Mouse (Mus musculus): ENCODE results near the gene Smyd3. TPM values are rescaled to one million over a fixed set of nuclear protein-coding genes. Genes with fewer than 3 reads are reported as not detected.

Smyd3 gene
- polyA plus RNA-seq, 1 experiment = 3.0 TPM

DNA sequence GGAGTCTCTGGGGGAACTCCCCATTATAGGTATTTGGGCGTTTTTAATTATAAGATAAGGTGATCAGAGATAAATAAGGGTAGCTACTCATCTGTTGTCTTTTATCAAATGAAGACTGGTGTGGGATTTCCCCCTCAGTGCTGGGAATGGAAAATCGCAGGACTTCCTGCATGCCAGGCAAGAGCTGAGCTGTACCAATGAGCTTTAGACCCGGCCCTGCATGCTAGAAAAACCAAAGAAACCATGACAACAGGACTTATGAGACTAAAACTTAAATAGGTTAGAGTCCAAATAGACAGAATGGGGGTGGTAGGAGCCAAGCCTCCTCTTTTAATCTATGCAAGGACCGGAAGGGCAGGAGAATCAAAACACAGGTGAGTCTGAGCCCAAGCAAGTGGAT lies 492.7 kb downstream of the Smyd3 start:
- Histone ChIP-seq H3K4me1 (ENCODE audit: control insufficient read depth, insufficient read depth, insufficient read length, low read length) (no peaks in the 10 kb centered on the region), H3K4me3 (ENCODE audit: insufficient read depth, low read depth, low read length) (no peak overlapping the region), H3K27ac (replicated peaks; ENCODE audit: low read depth, low read length) (no peak overlapping the region)

DNA sequence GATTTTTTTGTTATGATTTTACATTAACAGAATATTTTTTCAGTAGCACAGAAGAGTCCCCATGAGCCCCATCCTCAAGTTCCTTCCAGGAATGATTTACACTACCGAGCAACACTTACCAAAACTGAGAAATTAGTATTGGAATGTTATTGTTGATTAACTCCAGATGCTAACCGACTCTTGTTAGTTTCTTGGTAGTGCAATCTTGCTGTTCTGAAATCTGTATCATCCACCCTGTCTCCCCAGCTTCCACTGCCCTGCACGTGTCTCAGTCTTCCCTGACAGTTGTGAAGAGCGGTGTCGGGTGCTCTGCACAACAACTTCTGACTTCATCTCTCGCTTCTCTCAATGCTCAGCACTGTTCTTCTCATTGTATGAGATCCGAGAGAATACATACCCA lies 494.4 kb downstream of the Smyd3 start:
- Histone ChIP-seq H3K4me1 (ENCODE audit: control insufficient read depth, insufficient read depth, insufficient read length, low read length) (no peaks in the 10 kb centered on the region), H3K4me3 (ENCODE audit: insufficient read depth, low read depth, low read length) (no peak overlapping the region), H3K27ac (replicated peaks; ENCODE audit: low read depth, low read length) (no peak overlapping the region)

- H3K4me3 ChIP-seq (ENCODE audit: insufficient read depth, low read depth, low read length) = no peak overlapping the region
- no peaks in the 10 kb centered on the region for H3K4me1 ChIP-seq (ENCODE audit: control insufficient read depth, insufficient read depth, insufficient read length, low read length)
- H3K27ac ChIP-seq (replicated peaks; ENCODE audit: low read depth, low read length) = no peak overlapping the region
Measured at GRCm38 (mm10) chr1:179017428-179017827, 500.4 kb downstream of the Smyd3 start.

GRCm38 (mm10) chr1:179013021-179013420 lies 504.8 kb downstream of the Smyd3 start:
- no peak overlapping the region for H3K4me3 ChIP-seq (ENCODE audit: insufficient read depth, low read depth, low read length)
- H3K4me1 ChIP-seq (ENCODE audit: control insufficient read depth, insufficient read depth, insufficient read length, low read length) = no peaks in the 10 kb centered on the region
- H3K27ac ChIP-seq (replicated peaks; ENCODE audit: low read depth, low read length) = no peak overlapping the region

- H3K4me3 ChIP-seq (ENCODE audit: insufficient read depth, low read depth, low read length) = no peak overlapping the region
- no peaks in the 10 kb centered on the region for H3K4me1 ChIP-seq (ENCODE audit: control insufficient read depth, insufficient read depth, insufficient read length, low read length)
- no peak overlapping the region for H3K27ac ChIP-seq (replicated peaks; ENCODE audit: low read depth, low read length)
Measured at GRCm38 (mm10) chr1:179012273-179012672, 505.6 kb downstream of the Smyd3 start.

DNA sequence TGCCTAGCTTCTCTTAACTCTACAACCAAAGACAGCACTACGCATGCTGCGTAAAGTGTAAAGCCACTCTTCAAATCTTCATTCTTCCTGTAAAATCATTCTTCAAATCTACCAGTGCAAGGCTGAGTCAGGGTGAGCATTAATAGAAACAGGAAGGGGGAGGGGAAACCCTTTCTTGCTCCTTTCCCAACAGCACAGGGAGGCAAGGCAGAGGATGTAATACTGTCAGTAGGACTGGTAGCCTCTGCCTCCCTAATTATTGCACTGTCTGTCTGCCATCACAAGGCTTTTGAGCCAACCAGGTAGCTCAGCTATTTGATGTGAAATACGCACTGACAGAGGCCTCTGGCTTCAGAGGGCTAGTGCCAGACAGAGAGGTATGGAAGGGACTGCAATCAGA lies 507.1 kb downstream of the Smyd3 start:
- H3K4me3 ChIP-seq (ENCODE audit: insufficient read depth, low read depth, low read length) = no peak overlapping the region
- no peaks in the 10 kb centered on the region for H3K4me1 ChIP-seq (ENCODE audit: control insufficient read depth, insufficient read depth, insufficient read length, low read length)
- no peak overlapping the region for H3K27ac ChIP-seq (replicated peaks; ENCODE audit: low read depth, low read length)

DNA sequence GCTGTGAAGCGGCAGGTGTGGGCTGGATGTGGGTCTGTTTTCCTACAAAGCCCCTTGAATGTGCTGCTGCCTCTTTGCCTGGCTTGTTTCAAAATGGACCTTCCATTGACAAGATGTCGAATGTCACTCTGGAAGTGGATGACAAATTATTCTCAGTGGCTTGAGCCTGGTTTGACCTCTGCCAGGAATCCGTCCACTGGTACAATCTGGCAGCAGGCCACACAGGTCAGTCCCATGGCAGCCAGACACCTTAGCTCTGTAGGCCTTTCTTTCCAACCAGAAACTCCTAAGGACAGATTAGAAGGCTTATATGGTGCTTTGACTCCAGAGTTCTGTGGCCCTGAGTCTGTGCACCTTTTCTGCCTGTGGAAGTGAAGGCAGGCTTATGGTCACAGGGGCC lies 507.9 kb downstream of the Smyd3 start:
- H3K4me3 ChIP-seq (ENCODE audit: insufficient read depth, low read depth, low read length) = no peak overlapping the region
- H3K4me1 ChIP-seq (ENCODE audit: control insufficient read depth, insufficient read depth, insufficient read length, low read length) = no peaks in the 10 kb centered on the region
- no peak overlapping the region for H3K27ac ChIP-seq (replicated peaks; ENCODE audit: low read depth, low read length)

DNA sequence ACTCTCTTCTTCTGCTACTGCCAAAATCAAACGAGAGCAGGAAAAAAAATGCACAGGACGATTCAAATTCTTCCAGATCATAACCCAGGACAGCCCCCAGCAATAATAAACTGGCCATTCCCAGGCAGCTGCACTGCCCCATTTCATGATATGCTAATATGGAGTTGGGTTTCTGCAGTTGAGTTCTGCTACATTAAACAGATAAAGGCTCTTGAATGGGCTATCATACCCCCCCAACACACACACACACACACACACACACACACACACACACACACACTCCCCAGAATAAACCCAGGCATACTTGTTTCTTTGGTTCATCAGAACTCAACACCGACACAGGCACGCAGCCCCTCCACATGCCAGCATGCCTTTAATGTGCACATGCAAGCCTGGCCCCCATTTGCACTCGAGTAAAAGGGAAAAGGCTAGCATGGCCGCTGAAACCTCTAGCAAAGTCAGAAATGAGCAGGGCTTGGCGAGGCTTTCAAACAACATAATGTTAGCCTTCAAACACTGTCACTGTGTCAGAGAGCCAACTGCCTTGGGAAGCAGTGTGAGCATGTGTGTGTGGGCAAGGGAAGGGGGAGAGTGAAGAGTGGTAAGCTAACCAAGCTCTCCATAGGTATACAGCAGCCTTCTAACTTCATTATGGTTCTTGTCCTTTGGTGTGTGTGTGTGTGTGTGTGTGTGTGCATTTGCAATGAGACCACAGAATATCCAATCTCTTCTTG lies 513.5 kb downstream of the Smyd3 start:
- Histone ChIP-seq H3K4me1 (ENCODE audit: control insufficient read depth, insufficient read depth, insufficient read length, low read length) (no peaks in the 10 kb centered on the region), H3K27ac (replicated peaks; ENCODE audit: low read depth, low read length) (no peak overlapping the region), H3K4me3 (ENCODE audit: insufficient read depth, low read depth, low read length) (no peak overlapping the region)

DNA sequence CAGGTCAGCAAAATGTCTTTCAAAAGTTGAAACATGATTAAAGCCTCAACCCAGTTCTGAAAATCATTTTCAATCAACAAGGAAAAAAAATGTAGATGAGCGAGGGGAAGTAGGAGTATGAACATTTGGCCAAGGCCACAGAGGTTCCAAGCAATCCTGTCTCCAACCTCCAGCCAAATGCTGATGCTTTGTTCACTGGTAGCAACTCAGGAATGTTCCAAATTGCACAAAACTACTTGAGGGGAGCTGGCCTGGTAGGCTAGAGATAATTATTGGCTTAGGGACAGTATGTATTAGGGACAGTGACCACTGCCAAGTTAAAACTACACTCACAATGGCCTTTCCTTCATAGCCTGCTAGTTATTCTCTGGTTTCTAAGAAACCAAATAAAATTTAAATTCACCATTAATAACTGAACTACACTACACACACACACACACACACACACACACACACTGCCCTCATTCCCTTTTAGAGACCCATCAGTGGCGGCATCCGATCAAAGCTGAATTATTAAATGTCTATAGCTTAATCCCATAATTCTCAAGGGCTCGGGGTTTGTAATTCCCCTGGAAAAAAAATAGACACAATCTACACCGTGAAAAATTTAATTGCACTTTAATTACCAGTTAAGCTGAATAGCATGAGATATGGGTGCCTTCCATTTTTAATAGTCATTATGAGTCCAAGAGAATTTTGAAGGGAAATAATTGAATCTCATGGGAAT lies 514.3 kb downstream of the Smyd3 start:
- H3K4me1 ChIP-seq (ENCODE audit: control insufficient read depth, insufficient read depth, insufficient read length, low read length) = no peaks in the 10 kb centered on the region
- H3K4me3 ChIP-seq (ENCODE audit: insufficient read depth, low read depth, low read length) = no peak overlapping the region
- no peak overlapping the region for H3K27ac ChIP-seq (replicated peaks; ENCODE audit: low read depth, low read length)

GRCm38 (mm10) chr1:178999876-179000528 lies 517.8 kb downstream of the Smyd3 start:
- H3K4me1 ChIP-seq (ENCODE audit: control insufficient read depth, insufficient read depth, insufficient read length, low read length) = peaks cover 6% of the 10 kb centered on the region; the same call in 1 of the 2 replicates
- no peak overlapping the region for H3K27ac ChIP-seq (replicated peaks; ENCODE audit: low read depth, low read length)
- H3K4me3 ChIP-seq (ENCODE audit: insufficient read depth, low read depth, low read length) = no peak overlapping the region

DNA sequence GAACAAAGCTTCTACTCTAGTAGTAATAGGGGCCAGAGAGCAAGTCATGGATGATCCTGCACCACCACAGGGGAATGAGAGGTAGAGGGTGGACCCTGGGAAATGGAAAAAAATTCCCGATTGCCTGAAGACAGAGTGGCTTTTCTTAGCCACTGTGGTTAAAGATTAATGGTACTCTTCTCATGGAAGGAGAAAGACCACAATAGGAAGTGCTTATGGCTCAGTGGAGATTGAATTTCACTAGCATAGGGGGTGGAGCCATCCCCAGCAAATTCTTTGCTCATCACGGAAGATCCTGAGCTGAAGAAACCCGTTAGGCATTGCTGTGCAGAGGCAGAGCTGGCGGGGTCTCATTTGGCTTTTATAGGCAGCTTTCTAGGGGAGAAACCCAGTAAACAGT lies 520.0 kb downstream of the Smyd3 start:
- Histone ChIP-seq H3K4me3 (ENCODE audit: insufficient read depth, low read depth, low read length) (no peak overlapping the region), H3K4me1 (ENCODE audit: control insufficient read depth, insufficient read depth, insufficient read length, low read length) (peaks cover 6% of the 10 kb centered on the region; the same call in 1 of the 2 replicates), H3K27ac (replicated peaks; ENCODE audit: low read depth, low read length) (no peak overlapping the region)

GRCm38 (mm10) chr1:178994263-178994662 lies 523.6 kb downstream of the Smyd3 start:
- Histone ChIP-seq H3K4me3 (ENCODE audit: insufficient read depth, low read depth, low read length) (no peak overlapping the region), H3K4me1 (ENCODE audit: control insufficient read depth, insufficient read depth, insufficient read length, low read length) (peaks cover 6% of the 10 kb centered on the region; the same call in 1 of the 2 replicates), H3K27ac (replicated peaks; ENCODE audit: low read depth, low read length) (no peak overlapping the region)

DNA sequence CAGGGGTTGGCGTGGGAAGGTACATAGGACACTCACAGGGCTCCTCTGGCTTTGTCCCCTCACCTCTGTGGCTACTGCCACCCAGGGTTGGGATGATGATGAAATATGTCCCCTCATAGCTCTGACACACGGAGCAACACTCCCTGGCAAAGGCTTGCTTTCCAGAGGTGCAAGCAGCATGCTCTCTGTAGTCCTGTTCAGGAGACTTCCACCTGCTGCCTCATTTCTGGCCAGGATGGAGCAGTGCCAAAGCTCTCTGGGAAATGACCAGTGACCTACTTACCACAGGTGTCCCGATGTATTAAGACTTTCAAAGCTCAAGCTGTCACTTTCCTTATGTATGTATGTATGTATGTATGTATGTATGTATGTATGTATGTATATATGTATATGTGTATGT lies 525.3 kb downstream of the Smyd3 start:
- Histone ChIP-seq H3K4me3 (ENCODE audit: insufficient read depth, low read depth, low read length) (no peak overlapping the region), H3K4me1 (ENCODE audit: control insufficient read depth, insufficient read depth, insufficient read length, low read length) (peaks cover 6% of the 10 kb centered on the region; the same call in 1 of the 2 replicates), H3K27ac (replicated peaks; ENCODE audit: low read depth, low read length) (no peak overlapping the region)

DNA sequence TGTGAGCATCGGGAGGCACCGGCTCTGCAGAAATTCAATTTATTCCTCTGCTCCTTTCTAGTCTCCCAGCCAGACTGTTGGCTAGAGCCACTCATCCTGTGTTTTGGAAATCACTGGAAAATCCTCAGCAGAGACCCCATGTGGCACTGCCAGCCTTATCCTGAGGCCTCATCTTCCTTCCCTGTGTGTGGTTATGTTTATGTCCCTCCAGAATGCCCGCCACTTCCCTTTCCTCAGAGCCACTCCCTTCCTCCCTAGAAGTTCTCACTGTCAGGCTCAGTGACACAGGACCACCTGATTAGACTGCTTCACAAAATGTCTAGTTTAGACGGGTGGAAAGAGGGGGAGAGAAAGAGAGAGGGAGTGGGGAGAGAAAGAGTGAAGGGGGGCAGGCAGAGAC lies 526.4 kb downstream of the Smyd3 start:
- H3K4me1 ChIP-seq (ENCODE audit: control insufficient read depth, insufficient read depth, insufficient read length, low read length) = peaks cover 1% of the 10 kb centered on the region; the same call in 1 of the 2 replicates
- no peak overlapping the region for H3K27ac ChIP-seq (replicated peaks; ENCODE audit: low read depth, low read length)
- no peak overlapping the region for H3K4me3 ChIP-seq (ENCODE audit: insufficient read depth, low read depth, low read length)

GRCm38 (mm10) chr1:178991045-178991444 lies 526.8 kb downstream of the Smyd3 start:
- H3K27ac ChIP-seq (replicated peaks; ENCODE audit: low read depth, low read length) = no peak overlapping the region
- no peak overlapping the region for H3K4me3 ChIP-seq (ENCODE audit: insufficient read depth, low read depth, low read length)
- no peaks in the 10 kb centered on the region for H3K4me1 ChIP-seq (ENCODE audit: control insufficient read depth, insufficient read depth, insufficient read length, low read length)

All from brown adipose tissue, adult 24 weeks (tissue).